Mouse (Mus musculus) thymus, adult 2 months (tissue): ENCODE measurements around the gene Ccdc92b.

Experiments
- CTCF ChIP-seq: fragments of 200-500 bp; IDR thresholded peaks from 2 replicates; pipeline ENCODE4 v1.5.1; 2012; ENCODE audit warnings: mild to moderate bottlenecking, control low read depth, low read length, moderate library complexity, borderline replicate concordance; ENCODE audit not compliant: control insufficient read depth, poor library complexity, insufficient read depth; ENCODE audit errors: extremely low read depth
- POLR2A ChIP-seq: fragments of 200-500 bp; IDR thresholded peaks from 2 replicates; pipeline ENCODE4 v1.6.1; 2012; ENCODE audit warnings: mild to moderate bottlenecking, low read length, control low read depth, moderate library complexity; ENCODE audit not compliant: control insufficient read depth, poor library complexity, insufficient read depth; ENCODE audit errors: extremely low read depth

DNA sequence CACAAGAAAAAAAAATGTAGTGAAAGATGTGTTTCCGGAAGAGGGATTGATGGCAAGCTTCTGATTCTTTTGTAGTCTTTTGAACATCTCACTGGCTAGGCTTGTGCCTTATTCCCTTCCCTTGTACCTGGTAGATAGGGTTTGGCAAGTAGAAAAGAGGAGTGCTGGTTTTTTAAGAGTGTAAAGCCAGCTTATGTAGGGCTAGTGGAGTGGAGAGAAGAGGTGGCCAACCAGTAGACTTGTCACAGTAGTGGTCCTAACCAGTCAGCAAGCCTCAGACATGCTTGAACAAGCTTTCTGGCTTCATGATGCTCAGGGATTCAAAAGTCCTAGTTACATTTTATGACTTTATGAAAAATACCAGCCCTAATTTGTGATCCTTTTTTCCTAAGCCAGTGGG, 51.6 kb downstream of the Ccdc92b start:
- TF ChIP-seq POLR2A = no peak
- TF ChIP-seq CTCF = no peak
